Mouse (Mus musculus): ENCODE data around the gene Zfp965.
"Not testable (repeated sequence)": the region's sequence is repeated elsewhere in the genome, so short reads cannot be mapped to it uniquely, and the experiment has no call there.

Zfp965 gene

GRCm38 (mm10) chr2:175469685-175470084 is at the start of gene Zfp965:
Gene Zfp965, plus strand, starts transcription at chr2:175469985.
- not testable (repeated sequence) for DNase-seq

GRCm38 (mm10) chr2:175435707-175436106 is 34.1 kb upstream of the Zfp965 start, which contains the start of gene Gm4724:
Gene Gm4724, minus strand, starts transcription at chr2:175435807.
- not testable (repeated sequence) for DNase-seq
